Mouse (Mus musculus): ENCODE measurements around the gene Bscl2.
"Not testable (repeated sequence)": the region's sequence is repeated elsewhere in the genome, so short reads cannot be mapped to it uniquely, and the experiment has no call there.

Bscl2 gene

DNA sequence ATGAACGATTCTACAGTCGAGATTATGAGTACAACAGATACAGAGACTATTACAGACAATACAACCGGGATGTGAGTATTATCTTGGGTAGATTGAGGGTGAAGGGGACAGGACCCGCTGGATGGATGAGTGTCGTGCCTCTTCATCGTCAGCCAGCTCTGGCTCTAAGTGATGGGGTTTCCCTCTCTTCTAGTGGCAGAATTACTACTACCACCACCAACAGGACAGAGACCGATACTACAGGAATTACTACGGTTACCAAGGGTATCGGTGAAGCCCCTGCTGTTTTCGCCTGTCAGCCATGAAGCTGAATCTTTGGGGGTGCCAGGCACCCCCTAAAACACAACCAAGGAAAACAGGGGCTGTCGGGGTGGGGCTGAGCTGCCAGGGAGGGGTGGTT, 6.0 kb upstream of the Bscl2 start:
- no peak for DNase-seq

DNA sequence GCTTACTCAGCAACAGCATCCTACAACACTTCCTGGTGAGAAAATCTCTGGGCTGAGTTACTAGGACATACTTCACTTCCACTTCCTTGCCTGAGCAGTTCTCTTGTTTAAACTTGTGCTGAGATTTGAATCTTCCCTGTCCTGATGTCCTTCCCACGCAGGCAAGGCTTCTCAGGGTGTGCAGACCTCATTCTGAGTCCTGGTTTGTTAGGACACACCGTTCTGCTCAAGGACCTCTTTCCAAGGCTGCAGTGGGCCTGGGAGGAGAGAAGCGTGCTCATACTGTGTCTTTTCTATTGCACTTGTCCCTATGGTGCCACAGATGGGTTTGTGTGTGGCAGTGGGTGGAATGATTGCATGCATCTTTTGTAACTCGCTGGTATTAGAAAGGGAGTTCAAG, 4.3 kb upstream of the Bscl2 start:
- no peak for DNase-seq

DNA sequence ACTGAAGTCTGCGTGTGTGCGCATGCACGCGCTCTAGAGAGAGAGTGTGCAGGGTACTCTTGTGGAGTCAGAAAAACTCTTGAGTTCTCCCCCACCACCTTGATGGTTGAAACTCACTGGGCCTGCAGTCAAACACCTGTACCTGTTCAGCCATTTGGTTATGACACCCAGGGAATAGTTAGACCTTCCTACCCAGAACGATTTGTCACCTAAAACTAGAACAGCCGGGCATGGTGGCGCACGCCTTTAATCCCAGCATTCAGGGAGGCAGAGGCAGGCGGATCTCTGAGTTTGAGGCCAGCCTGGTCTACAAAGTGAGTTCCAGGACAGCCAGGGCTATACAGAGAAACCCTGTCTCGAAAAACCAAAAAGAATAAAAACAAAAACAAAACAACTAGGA, 940 bp upstream of the Bscl2 start:
- not testable (repeated sequence) for DNase-seq

DNA sequence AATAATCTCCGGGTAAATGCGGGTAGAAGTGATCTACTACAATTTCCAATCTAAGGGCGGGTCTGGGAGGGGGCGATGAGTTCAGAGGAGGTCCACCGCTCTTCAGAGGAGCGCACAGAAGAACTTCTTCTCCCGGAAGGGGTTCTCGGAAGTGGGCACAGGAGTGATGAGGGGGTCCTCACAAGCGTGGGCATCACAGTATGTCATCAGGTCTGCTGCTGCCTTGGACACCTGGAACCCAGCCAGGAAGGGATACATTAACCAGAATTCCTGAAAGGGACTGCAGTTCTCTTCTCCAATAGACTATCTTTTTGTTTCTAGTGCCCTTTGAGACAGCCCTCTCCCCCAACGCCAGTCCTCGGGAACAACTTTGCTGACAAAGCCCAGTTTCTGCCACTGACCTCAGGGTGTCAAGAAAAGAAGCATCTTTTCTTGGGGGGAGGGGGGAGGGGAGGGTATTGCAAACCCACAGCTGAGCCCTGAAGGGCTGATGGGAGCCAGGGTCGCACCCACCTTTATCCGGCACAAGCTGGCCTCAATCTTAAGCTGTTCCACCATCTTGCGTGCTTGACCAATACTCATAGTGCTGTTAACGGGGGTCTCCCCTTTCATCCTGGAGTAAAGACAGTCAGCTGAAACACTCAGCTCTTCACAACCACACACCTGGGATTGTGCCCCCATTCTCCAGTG, 919 bp downstream of the Bscl2 start:
- no peak for DNase-seq

DNA sequence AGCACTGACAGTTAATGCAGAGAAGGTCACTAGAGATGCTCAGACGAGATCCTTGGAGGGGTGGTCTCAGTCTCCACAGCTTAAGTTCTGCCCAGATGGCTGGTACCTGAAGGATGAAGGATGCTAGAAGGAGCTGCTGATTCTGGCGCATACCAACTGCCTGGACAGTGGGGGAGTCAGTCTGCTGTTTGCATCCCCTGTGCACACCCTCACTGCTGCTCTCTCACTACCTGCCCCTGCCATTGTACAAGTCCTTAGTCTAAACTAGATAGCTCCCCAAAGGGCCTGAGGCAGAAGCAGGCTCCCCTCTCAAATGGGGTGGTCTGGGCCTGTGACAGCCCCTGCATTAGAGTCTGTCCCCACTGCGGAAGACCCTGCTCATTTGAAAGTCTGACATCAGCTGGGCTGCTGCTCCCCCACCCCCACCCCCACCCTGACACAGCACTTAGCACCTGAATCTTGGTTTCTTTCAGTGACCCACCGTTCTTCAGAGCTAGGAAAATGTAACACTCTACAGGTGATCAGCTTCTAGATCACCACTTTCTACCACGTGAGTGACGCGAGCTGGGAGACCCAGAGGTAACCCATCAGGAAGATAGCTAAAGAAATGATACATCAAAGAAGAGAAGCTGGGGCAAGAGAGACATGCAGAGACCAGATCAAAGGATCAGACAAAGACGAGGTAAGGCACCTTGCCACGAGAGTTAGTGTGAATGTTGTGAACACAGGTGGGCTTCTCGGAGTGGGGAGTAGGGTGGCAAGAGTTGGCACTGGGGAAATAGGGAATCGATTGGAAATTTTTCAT, 2.0 kb downstream of the Bscl2 start, which contains the start of gene Gng3:
Gng3 (minus strand) TSS at position 92 of the 805 bp plus-strand sequence.
- DNase-seq, result no peak

DNA sequence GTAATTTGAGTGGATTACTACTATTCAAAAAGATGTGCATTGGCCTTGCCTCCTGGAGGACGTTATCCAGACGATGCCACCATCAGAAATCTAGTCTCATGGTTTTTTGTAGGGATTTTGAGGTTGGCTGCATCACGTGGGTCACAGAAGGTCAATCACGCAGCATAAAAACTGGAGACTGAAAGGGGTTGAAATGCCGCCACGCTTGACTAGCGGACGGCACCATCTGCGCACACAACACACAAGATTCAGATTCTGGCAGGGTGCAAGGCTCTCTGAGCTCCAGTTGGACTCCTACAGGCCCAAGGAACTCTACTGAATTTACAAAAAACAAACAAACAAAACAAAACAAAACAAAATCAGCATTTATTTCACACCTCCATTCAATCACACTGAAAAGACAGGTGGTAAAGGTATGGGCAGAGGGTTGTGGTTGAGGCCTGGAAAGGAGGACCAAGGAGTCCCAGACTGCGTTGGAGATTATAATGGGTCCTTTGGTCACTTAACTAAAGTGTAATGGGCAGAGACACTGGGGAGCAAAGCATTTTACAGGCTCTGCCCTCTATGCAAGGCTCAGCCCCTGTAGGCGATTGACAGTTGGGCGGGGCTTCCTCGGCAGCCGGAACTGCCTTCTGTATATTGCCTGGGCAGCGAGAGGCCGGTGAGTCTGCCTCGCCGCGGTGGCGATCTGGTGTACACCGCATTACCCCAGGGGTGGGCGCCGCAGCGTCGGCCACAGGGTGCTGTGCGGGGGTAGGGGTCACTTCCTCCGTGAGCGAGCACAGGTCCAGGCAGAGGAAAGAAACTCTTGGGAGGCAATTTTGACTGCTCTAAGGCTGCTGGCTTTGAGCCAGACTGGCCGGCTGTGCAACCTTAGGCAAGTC, 2.9 kb downstream of the Bscl2 start:
- peak; percentile 63 to 68 for DNase-seq

DNA sequence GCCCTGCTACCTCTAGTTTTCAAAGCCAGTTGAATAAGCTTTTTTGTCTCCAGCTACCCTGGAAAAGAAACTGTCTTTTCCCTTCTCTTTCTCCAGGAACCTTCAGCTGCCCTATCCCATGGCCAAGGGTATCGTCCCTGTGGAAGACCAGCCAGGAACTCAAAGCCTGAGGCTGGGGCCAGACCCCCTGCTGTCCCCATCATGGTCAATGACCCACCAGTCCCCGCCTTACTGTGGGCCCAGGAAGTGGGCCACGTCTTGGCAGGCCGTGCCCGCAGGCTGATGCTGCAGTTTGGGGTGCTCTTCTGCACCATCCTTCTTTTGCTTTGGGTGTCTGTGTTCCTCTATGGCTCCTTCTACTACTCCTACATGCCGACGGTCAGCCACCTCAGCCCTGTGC, 3.7 kb downstream of the Bscl2 start:
- DNase-seq, result no peak

DNA sequence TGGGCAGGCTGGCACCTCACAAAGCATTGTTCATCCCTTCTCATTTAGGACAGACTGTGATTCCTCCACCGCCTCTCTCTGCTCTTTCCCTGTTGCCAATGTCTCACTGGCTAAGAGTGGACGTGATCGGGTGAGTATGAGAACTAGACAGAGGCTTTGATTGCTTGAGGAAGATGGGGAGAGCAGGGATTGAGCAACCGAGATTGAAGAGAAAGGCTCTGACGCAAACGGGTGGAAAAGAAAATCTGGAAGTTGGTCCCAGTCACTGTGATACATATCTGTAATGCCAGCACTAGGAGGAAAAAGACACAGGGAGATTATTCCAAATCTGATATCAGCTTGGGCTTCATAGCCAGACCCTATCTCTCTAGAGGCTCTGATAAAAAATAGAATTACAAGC, 5.7 kb downstream of the Bscl2 start:
- DNase-seq, result no peak

DNA sequence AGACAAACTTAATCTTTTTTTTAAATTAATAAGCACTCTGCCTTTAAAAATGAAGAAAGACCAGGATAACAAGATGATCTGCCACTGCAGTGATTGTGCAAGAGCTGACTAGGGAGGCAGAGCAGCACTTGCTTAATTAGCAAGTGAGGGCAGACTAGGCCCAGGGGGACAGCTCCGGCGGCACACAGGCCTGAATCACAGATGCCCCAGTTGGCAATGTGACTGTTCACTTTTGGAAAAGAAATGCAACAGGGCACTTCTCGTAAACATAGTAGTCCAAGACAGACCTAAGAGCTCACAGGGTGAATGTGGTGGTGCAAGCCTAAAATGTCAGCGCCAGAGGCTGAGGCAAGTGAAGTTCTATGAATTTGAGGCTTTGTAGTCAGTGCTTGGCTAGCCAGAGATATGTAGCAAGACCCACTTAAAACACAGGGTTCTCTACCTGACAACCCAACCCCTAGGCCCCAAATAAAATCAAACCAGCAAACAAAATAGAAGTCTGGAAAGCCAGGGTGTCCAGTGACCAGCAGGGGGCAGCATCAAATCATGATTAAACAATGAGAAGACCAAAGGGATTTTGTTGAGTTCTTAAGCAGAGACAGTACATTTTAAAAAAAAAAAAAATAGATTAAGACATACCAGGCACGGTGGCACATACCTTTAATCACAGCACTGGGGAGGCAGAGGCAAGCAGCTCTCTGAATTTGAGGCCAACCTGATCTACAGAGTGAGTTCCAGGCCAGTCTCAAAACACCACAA, 7.3 kb downstream of the Bscl2 start:
- DNase-seq, result peak; percentile 61 to 72

DNA sequence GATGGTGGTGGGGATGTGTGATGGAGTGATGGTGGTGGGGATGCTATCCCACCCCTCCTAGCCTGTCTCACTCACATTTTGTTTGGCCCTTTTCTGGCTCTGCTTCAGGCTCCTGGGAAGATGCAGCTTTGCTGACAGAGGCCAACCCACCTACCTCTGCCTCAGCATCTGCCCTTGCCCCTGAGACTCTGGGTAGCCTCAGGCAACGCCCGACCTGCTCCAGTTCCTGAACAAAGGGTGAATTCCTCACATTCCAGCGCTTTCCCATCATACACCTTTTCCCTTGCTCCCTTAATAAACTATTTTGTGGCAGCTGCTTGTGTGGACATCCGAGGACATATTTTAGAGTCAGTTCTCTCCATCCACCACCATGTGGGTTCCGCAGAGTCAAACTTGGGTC, 11.1 kb downstream of the Bscl2 start:
- no peak for DNase-seq

DNA sequence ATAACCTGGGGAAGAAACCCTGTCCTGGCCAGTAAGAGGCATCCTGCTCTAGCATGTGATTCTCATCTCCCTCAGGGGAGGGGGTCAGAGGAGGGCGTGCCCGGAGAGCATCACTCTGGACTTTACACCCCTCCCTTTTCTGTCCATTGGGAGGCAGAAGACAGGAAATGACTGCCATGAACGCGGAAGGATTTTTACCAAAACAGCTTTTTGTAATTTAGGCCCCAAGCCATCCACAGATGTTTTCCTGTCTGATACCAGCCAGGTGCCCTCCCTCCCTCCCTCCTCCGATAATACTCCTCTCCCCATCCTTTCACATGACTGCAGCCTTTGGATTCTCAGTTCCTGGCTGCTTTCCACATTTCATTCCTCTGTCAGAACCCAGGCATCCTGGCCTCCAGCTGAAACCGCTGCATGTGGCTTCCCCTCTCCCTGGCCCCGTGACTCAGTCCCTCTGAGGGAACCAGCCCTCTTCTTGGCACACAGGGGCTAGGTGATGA, 13.2 kb downstream of the Bscl2 start, which contains the start of gene Lrrn4cl:
Lrrn4cl (plus strand) TSS at position 367 of the 500 bp plus-strand sequence.
- DNase-seq, result no peak

DNA sequence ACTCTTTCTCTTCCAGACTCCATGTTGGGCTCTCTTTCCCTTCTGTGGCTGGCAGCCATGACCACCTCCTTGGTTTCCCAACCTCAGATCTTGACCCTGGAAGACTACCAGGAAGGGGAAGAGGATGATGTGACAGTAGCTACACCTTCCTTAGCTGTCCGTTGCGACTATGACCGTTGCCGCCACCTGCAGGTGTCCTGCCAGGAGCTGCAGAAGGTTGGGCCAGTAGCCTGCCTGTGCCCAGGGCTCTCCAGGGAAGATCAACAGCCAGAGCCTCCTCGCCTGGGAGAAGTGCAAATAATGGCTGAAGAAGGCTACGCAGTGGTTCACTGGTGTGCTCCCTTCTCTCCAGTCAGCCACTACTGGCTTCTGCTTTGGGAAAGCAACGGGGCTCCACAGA, 14.4 kb downstream of the Bscl2 start:
- no peak for DNase-seq

DNA sequence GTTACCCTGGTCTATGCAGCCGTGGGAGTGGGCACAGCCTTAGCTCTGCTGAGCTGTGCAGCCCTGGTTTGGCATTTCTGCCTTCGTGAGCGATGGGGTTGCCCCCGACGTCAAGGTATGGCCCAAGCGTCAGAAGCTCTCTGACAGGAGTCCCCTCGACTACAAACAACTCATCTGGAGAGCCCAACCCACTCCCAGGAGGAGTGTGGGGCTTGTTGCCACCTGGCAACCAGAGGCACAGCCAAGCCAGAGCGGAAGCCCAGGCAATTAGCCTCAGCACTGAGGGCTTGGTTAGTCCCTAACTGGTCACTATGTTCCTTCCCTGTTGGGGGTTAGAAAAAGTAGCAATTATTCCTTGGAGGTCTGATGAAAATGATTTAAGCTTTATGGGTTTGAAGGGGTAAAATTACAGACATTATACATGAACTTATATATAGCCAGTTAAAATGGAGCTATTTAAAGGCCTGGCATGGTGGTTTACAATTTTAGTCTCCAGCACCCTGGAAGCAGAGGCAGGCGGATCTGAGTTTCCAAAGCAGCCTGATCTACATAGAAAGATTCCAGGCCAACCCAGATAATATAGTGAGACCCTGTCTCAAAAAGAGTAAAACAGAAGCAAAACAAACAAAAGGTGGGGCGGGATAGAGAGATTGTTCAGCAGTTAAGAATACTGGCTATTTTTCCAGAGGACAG, 15.1 kb downstream of the Bscl2 start:
- DNase-seq, result no peak

DNA sequence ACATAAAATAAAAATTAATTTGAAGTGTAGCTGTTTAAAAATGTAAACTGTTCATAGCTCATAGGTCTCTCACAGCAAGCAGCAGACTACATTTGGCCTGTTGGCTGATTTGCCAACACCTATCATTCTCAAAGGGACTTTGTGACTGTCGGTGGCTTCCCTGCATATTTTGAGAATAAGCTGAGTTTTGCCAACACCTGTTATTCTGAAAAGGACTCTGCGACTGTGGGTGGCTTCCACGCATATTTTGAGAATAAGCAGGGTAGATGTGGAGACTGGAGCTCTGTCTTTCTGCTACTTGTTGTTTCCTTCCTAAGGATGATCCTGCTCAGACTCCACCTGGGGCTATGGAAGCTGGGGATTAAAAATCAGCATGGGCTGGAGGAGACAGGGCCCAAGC, 15.8 kb downstream of the Bscl2 start:
- no peak for DNase-seq

DNA sequence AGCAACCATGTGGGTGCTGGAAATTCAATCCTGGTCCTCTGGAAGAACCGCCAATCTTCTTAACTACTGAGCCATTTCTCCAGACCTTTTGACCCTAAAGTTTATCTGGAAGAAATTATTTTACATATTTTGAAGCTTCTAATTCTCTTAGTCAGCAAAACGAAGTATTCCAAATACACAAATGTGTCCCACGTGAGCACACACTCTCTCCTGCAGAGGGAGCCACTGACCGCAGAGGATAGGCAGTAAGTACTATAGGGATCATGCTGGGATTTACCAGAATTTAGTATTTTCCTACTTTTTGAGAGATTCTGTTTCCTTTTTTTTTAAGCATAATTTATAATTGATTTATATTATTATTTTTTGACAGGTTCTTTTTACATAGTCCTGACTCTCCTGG, 20.4 kb downstream of the Bscl2 start:
- DNase-seq, result peak; percentile 41 to 46

DNA sequence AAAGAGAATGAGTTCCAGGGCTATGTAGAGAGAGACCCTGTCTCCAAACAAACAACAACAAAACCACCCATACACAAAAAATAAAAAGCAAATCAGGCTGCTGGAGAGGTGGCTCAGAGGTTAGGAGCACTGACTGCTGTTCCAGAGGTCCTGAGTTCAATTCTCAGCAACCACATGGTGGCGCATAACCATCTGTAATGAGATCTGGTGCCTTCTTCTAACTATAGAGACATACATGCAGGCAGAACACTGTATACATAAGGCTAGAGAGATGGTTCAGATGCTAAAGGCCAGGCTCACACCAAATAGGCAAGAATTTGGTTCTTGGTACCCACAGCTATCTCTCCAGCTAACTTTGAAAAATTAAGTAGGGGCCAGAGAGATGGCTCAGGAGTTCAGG, 21.8 kb downstream of the Bscl2 start:
- peak; percentile 52 to 54 for DNase-seq

DNA sequence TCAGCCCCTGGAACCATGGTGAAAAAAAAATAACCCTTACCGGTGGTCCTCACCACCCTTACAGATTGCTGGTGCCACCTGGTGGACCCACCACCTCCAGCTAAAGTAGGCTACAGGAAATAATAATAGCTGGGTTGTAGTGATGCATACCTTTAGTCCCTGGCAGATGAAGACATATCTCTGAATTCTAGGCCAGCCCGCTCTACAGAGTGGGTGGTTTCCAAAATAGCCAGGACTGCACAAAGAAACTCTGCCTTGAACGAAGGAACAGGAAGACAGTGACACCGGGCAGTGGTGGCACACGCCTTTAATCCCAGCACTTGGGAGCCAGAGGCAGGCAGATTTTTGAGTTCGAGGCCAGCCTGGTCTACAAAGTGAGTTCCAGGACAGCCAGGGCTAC, 27.0 kb downstream of the Bscl2 start:
- DNase-seq, result no peak

DNA sequence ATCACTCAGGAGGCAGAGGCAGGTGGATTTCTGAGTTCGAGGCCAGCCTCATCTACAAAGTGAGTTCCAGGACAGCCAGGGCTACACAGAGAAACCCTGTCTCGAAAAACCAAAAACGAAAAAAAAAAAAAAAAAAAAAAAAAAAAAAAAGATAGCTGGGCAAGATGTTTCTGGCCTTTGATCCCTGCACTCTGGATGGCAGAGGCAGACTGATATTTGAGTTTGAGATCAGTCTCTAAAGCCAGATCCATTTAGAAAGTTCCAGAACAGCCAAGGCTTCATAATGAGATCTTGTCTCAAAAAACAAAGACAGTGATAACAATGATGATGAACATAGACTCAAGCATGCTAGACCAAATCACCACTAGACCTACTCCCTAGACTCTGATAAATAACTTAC, 33.1 kb downstream of the Bscl2 start:
- DNase-seq, result not testable (repeated sequence)

DNA sequence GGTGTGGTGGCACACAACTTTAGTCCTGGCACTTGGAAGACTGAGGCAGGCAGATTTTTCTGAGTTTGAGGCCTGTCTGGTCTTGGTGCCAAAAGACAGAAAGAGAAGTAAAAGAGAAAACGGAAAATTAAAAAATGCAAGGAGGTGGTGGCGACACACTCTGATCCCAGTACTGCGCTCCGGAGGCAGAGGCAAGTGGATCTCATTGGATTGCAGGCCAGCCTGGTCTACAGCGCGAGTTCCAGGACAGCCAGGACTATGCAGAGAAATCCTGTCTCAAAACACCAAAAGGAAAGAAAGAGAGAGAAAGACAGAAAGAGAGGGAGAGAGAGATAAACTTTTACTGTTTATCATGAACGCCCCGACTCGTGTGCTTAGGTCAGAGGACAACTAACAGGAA, 33.6 kb downstream of the Bscl2 start:
- DNase-seq, result no peak

DNA sequence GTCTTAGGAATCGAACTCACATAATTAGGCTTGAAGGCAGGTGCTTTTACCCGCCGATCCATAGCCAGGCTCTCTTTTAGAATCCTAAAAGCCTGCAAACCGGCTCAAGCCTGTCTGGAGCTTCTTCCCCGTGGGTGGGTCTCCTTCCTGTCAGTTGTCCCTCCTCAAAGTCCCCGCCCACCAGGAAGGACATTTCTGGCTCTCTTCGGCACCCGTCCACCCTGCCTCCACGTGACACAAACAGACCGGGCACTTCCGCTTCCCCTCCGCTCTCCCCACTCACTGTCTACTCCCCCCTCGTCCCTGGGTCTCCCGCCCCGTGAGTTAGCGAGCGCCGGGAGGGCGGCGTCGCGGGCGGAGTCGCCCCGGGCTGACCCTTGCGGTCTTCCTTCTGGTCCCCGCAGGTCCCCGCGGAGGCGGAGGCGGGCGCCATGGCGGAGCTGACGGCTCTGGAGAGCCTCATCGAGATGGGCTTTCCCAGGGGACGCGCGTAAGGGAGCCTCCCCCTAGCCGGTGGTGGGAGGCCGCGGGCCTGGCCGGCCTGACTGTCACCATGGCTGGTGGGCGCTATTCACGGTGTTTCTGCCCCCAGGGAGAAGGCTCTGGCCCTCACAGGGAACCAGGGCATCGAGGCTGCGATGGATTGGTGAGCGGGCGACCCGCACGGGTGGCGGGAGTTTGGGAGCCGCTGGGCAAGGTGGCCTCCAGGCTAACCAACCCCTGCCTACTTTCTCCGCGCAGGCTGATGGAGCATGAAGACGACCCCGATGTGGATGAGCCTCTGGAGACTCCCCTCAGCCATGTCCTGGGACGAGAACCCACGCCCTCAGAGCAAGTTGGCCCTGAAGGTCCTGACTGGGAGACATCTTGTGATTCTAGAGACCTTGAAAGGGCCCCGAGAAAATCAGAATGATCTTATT, 34.3 kb downstream of the Bscl2 start, which contains the start of gene Ubxn1:
Ubxn1 (plus strand) TSS at position 230 of the 920 bp plus-strand sequence.
- DNase-seq, result peak; percentile 97
